Mouse (Mus musculus) hindbrain, embryonic 13.5 days (tissue): ENCODE measurements around the gene Cct3. TPM values are rescaled to one million over a fixed set of nuclear protein-coding genes. Genes with fewer than 3 reads are reported as not detected.
"Not testable (repeated sequence)": the region's sequence is repeated elsewhere in the genome, so short reads cannot be mapped to it uniquely, and the experiment has no call there.

Source experiments
- ATAC-seq: fragments of 200-750 bp; cut with Nextera tagmentation; 2 replicates; pipeline ENCODE4 v1.8.0; 2017; ENCODE audit warnings: moderate TSS enrichment; ENCODE audit not compliant: low FRiP score
- H3K27ac ChIP-seq: fragments of 300-500 bp; sonication (generic); 2 replicates; pipeline ENCODE4 v1.5.1; 2015; ENCODE audit warnings: inconsistent platforms, mild to moderate bottlenecking, moderate library complexity
- H3K27me3 ChIP-seq: fragments of 300-500 bp; sonication (generic); 2 replicates; pipeline ENCODE4 v1.6.1; 2015; ENCODE audit warnings: mild to moderate bottlenecking, inconsistent platforms
- H3K36me3 ChIP-seq: fragments of 300-500 bp; sonication (generic); 2 replicates; pipeline ENCODE4 v1.6.1; 2015; ENCODE audit warnings: mild to moderate bottlenecking, inconsistent platforms
- H3K4me1 ChIP-seq: fragments of 300-500 bp; sonication (generic); replicated peaks from 2 replicates; pipeline ENCODE4 v1.6.1; 2015; ENCODE audit warnings: inconsistent platforms
- H3K4me2 ChIP-seq: fragments of 300-500 bp; sonication (generic); 2 replicates; pipeline ENCODE4 v1.6.1; 2015; ENCODE audit warnings: inconsistent platforms, mild to moderate bottlenecking, moderate library complexity
- H3K4me3 ChIP-seq: fragments of 300-500 bp; sonication (generic); 2 replicates; pipeline ENCODE4 v1.5.1; 2015; ENCODE audit warnings: mild to moderate bottlenecking, inconsistent platforms
- H3K9ac ChIP-seq: fragments of 300-500 bp; sonication (generic); 2 replicates; pipeline ENCODE4 v1.6.1; 2015; ENCODE audit warnings: mild to moderate bottlenecking, inconsistent platforms
- H3K9me3 ChIP-seq: fragments of 300-500 bp; sonication (generic); 2 replicates; pipeline ENCODE4 v1.6.1; 2016; ENCODE audit warnings: inconsistent platforms
- WGBS: fragments of 180-500 bp; shearing (Covaris S2); methylation state at CpG from one replicate; pipeline ENCODE4 v1.1.7; 2015; 5-methylcytosine and 5-hydroxymethylcytosine counted together
- polyA plus RNA-seq: library from polyadenylated mRNA; unstranded; fragments of >200 nt; fragmentation: Nextera tagmentation; extraction: Ambion mirVana; gene quantifications from 2 replicates; pipeline ENCODE4 v1.2.1, GENCODE M21; 2015

Cct3 gene
- 495 and 508 TPM in 2 replicates for polyA plus RNA-seq

DNA sequence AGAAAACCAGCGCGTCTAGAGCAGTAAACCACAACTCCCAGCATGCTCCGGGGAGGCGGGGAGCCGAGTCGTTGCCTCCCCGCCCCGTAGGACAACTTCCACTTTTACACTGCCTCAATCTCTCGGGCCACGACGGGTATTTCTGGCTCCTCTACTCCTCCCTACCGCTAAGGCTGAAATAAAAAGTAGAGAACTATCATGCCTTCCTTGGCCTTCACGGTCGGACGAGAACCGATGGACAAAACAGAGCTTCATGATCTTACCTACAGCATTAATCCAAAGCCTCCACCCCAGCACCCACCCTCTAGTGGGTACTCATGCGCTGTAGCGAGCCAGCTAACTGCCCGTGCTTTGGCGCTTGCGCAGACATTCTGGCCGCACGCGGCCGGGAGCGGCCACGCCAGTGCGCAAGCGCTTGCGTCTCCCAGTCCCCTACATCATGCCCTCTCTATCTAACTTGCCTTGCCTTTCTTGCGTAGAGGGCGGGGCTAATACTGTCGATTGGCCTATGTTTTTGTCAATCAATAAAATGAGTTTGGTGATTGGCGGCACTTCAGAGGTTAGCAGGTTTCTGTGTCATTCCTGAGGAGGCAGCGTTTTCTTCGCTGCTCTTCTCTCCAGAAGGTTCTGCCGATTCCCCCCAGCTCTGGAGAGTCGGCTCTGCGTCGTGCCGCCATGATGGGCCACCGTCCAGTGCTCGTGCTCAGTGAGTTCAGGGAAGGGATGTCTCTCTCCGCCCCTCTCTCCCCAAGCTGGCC, at the start of gene Cct3, which contains the start of gene Tsacc:
Cct3 (plus strand) TSS at position 556 of the 758 bp plus-strand sequence.
Tsacc (minus strand) TSS at position 439 of the 758 bp plus-strand sequence.
- Histone ChIP-seq H3K4me2 (peak within 1 kb of the TSS; percentile 85), H3K36me3 (peaks cover 26% of the 10 kb centered on the region), H3K27ac (peak within 1 kb of the TSS; percentile 95), H3K9ac (peak within 1 kb of the TSS; percentile 90), H3K27me3 (no peaks in the 10 kb centered on the region), H3K9me3 (no peaks in the 10 kb centered on the region), H3K4me3 (peak within 1 kb of the TSS; percentile 83), H3K4me1 (peaks cover 24% of the 10 kb centered on the region)
- peak; percentile 99 for ATAC-seq
- under 1% methylated on average over 44 of the region's 44 CpGs for WGBS

DNA sequence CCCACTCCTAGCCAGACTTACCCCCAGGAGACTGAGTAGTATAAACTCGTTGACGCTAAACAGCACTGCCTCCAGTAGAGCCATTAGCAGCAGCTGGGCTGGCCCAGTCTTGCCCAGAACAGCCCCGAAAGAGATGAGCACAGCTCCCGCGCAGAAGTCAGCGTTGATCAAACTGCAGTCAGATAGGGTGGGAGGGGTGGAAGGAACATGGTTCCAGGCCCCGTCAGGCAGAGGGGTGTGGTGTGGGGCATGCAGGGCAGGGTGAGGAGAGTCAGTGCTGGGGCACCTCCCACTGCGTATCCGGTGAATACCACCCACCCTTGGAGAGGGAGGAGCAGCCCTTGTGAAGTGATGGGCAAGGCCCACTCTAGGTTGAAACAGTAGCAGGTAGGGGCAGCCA, 49.2 kb upstream of the Cct3 start:
- 72% methylated on average over 9 of the region's 9 CpGs for WGBS
- no peak for ATAC-seq
- H3K9ac ChIP-seq = no peak overlapping the region

DNA sequence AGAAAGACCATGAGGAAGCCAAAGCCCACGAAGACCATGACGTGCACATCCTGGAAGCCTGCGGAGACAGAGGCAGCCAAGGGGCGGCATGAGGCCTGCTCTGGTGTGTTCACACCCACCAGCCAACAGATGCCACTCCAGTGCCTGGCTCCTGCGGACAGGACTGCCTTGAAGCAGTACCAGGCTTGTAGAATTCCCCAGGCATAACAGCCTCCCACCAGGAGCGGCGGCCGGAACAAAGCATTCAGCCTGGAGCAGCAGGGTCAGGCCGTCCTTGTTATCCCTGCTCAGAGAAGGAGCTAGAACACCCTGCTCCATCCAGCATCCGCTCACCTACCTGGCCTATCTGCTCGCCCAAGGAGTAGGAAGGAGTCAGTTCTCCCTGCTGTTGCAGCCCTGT, 48.5 kb upstream of the Cct3 start:
- H3K4me3 ChIP-seq = no peak overlapping the region
- no peak overlapping the region for H3K4me2 ChIP-seq
- no peak overlapping the region for H3K9ac ChIP-seq
- peaks cover 31% of the 10 kb centered on the region for H3K27me3 ChIP-seq
- H3K36me3 ChIP-seq = no peaks in the 10 kb centered on the region
- WGBS = 69% methylated on average over 11 of the region's 11 CpGs
- H3K27ac ChIP-seq = no peak overlapping the region
- peaks cover 10% of the 10 kb centered on the region for H3K4me1 ChIP-seq
- ATAC-seq = no peak
- H3K9me3 ChIP-seq = no peaks in the 10 kb centered on the region

More for the DNA sequence above, 49.2 kb upstream of the Cct3 start:
- Histone ChIP-seq H3K4me2 (no peak overlapping the region), H3K27ac (no peak overlapping the region), H3K4me1 (peaks cover 17% of the 10 kb centered on the region), H3K27me3 (peaks cover 23% of the 10 kb centered on the region), H3K9me3 (no peaks in the 10 kb centered on the region), H3K4me3 (no peak overlapping the region), H3K36me3 (no peaks in the 10 kb centered on the region)

DNA sequence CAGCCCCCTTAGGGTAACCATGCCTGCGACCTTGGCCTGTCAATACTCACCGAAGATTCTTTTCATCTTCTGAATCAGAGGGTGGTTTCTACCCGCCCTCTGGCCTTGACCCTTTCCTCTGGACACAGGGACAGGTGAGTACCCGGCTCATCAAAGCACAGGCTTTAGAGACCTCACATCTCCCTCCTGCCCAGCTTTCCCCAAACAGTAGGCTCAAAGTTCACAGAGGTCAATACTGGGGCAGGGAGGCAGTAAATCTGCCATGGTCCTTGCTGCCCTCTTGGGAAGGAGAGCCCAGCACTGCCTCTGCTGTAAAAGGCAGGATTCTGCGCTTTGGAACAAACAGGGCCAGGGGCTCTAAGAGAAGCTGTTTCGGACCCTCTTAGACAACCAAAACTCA, 44.2 kb upstream of the Cct3 start:
- Histone ChIP-seq H3K9ac (no peak overlapping the region), H3K27ac (no peak overlapping the region), H3K4me2 (no peak overlapping the region), H3K36me3 (no peaks in the 10 kb centered on the region), H3K4me3 (no peak overlapping the region), H3K9me3 (no peaks in the 10 kb centered on the region), H3K4me1 (peaks cover 9% of the 10 kb centered on the region), H3K27me3 (peaks cover 46% of the 10 kb centered on the region)
- no peak for ATAC-seq
- WGBS = 69% methylated on average over 6 of the region's 6 CpGs

DNA sequence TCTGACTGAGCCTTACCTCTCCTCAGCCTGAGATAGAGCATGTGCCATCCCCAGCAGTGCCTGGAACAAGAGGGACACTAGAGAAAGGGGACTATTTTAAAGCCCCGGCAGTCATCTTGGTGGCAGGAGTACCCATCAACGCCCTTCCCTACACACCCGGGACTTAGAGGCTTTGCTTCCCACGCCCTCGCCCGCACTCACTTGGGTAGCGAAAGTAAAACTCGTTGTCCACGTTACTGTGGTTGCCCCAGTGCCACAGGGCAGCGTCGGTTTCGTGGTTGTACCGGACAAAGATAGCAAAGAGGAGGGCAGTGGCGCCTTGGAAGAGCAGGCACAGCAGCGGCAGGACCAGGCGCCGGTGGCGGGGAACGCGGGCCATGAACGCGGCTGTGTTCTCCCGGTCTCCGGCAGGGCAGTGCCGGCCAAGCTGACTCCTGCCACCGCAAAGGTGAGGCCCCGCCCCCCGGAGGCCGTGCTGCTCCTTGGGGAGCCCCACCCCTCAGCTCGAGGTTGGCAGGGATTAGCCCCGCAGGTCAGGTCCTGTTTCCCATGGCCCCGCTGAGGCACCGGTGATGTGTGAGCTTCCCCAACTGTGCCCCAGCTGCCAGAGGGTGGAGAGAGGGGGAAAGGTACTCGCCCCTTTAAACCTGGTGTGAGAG, 42.5 kb upstream of the Cct3 start, which contains the start of gene Rhbg:
Rhbg (minus strand) TSS at position 442 of the 659 bp plus-strand sequence.
- H3K27me3 ChIP-seq = peaks cover 42% of the 10 kb centered on the region
- peak within 1 kb of the TSS; percentile 65 for H3K4me2 ChIP-seq
- peak within 1 kb of the TSS; percentile 36 for H3K4me3 ChIP-seq
- peaks cover 9% of the 10 kb centered on the region for H3K4me1 ChIP-seq
- H3K9me3 ChIP-seq = no peaks in the 10 kb centered on the region
- no peak for ATAC-seq
- 2% methylated on average over 34 of the region's 34 CpGs for WGBS
- H3K36me3 ChIP-seq = no peaks in the 10 kb centered on the region
- H3K27ac ChIP-seq = no peak within 1 kb of the TSS
- peak within 1 kb of the TSS; percentile 69 for H3K9ac ChIP-seq

DNA sequence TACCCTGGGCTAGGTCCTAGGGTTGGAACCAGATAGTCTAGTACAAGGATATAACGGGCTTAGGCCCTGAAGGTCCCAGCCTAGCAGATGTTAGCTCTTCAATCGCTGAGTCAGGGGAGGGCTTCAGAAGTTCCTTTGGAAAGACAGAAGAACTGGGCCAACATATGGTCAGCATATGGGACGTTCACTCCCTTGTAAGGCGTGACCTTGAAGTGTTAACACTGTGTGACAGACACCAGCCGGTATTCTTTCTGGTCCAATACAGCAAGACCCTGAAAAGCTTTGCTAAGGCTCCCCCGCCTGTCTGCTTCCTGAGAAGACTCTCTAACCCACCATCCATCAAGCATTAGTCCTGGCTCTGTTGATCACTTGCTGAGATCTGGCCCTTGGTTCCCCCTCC, 41.0 kb upstream of the Cct3 start:
- WGBS = 83% methylated on average over 6 of the region's 6 CpGs
- peaks cover 42% of the 10 kb centered on the region for H3K27me3 ChIP-seq
- H3K9ac ChIP-seq = no peak overlapping the region
- no peak for ATAC-seq
- no peaks in the 10 kb centered on the region for H3K36me3 ChIP-seq
- H3K9me3 ChIP-seq = no peaks in the 10 kb centered on the region
- H3K27ac ChIP-seq = no peak overlapping the region
- H3K4me3 ChIP-seq = no peak overlapping the region
- H3K4me2 ChIP-seq = no peak overlapping the region
- peaks cover 9% of the 10 kb centered on the region for H3K4me1 ChIP-seq

DNA sequence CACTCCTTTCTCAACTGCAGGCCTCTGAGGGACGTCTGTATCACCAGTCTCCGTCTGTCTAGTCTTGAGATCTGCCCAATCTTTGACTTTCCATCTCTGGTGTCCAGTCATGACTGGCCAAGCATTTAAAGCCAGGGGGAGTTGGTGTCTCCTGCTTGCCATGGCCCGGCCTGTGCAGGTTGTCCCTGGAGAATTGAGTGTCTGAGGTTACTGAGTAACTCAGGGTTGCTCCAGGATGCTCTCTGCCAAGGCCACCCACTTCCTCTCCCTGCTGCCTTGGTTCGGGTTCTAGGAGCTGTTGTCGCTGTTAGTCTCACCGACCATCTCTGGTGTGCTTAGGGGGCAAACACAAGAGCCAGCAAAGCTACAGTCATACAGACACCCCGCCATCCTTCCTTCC, 40.5 kb upstream of the Cct3 start:
- 80% methylated on average over 7 of the region's 7 CpGs for WGBS
- no peak overlapping the region for H3K4me3 ChIP-seq
- ATAC-seq = no peak

DNA sequence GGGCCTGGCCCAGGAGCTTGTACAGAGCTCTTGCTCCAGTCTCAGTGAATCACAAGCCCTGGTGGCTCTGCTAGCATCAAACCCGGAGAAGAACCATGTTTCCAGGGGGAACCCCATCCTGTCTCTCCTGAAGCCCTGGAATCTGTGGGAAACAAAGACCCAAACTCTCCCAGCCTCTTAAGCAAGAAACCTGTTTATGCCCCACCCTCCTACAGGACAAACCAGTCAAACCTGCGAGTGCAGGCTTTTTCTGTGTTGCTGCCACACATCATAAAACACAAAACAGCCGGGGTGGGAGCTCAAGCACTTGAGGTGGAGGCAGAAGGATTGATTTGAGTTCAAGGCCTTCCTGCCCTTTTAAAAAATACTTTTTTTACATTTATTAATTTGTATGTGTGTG, 34.6 kb upstream of the Cct3 start:
- H3K27ac ChIP-seq = no peak overlapping the region
- H3K36me3 ChIP-seq = no peaks in the 10 kb centered on the region
- no peaks in the 10 kb centered on the region for H3K27me3 ChIP-seq
- no peak for ATAC-seq
- no peaks in the 10 kb centered on the region for H3K9me3 ChIP-seq
- H3K9ac ChIP-seq = no peak overlapping the region
- H3K4me1 ChIP-seq = no peaks in the 10 kb centered on the region
- no peak overlapping the region for H3K4me2 ChIP-seq
- WGBS = 82% methylated on average over 3 of the region's 3 CpGs
- H3K4me3 ChIP-seq = no peak overlapping the region

More for the DNA sequence above, 40.5 kb upstream of the Cct3 start:
- Histone ChIP-seq H3K27me3 (peaks cover 42% of the 10 kb centered on the region), H3K9me3 (no peaks in the 10 kb centered on the region), H3K9ac (no peak overlapping the region), H3K4me1 (peaks cover 9% of the 10 kb centered on the region), H3K36me3 (no peaks in the 10 kb centered on the region), H3K4me2 (no peak overlapping the region), H3K27ac (no peak overlapping the region)

DNA sequence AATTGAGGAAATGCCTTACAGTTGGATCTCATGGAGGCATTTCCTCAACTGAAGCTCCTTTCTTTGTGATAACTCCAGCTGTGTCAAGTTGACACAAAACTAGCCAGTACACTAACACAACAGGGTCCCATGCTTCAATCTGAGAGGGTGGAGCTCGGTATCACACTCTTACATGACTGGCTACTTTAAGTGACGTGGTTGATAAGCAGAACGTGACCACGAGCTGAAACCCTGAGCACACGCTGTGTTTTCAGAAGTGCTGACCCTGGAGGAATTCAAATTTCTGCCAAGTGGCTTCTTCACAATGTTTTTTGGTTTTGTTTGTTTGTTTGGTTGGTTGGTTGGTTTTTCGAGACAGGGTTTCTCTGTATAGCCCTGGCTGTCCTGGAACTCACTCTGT, 28.9 kb upstream of the Cct3 start:
- not testable (repeated sequence) for H3K9me3 ChIP-seq, H3K4me2 ChIP-seq, H3K27me3 ChIP-seq, H3K4me1 ChIP-seq, H3K9ac ChIP-seq, H3K36me3 ChIP-seq, H3K27ac ChIP-seq, ATAC-seq, H3K4me3 ChIP-seq
- WGBS = 90% methylated on average over 6 of the region's 6 CpGs

DNA sequence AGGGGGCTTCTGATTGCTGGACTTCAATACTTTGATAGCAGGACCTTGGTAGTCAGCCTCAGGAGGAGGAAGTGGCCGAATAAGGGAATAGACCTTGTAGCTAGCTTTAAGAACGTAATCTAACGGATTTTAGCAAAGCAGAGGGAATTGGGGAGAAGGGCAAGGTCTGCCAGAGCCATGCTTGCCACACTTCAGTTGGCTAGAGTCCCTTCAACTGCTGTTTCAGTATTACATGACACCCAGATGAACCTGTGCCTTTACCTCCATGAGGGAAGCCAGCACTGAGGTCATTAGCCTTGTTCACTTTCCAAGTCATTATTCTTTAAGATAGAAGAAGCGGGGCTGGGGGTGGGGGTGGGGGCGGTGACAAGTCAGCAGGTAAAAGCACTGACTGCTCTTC, 27.9 kb upstream of the Cct3 start:
- no peak overlapping the region for H3K4me3 ChIP-seq
- H3K4me1 ChIP-seq = no peaks in the 10 kb centered on the region
- ATAC-seq = no peak
- H3K9me3 ChIP-seq = no peaks in the 10 kb centered on the region
- H3K36me3 ChIP-seq = no peaks in the 10 kb centered on the region
- H3K27me3 ChIP-seq = no peaks in the 10 kb centered on the region
- no peak overlapping the region for H3K4me2 ChIP-seq
- no peak overlapping the region for H3K9ac ChIP-seq
- no peak overlapping the region for H3K27ac ChIP-seq
- 90% methylated on average over 5 of the region's 5 CpGs for WGBS

DNA sequence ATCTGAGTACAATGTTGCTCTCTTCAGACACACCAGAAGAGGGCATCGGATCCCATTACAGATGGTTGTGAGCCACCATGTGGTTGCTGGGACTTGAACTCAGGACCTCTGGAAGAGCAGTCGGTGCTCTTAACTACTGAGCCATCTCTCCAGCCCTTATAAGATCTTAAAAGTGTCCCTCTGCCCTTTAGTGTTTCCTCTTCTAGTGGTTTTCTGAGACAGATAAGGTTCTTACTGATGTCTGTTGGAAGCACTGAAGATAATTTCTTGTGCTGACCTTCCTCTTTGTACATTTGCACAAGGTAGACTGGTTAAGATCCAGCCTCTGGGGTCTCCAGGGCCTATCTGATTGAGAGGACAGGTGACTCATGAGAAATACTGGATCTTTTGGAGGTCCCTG, 25.6 kb upstream of the Cct3 start:
- not testable (repeated sequence) for H3K36me3 ChIP-seq

DNA sequence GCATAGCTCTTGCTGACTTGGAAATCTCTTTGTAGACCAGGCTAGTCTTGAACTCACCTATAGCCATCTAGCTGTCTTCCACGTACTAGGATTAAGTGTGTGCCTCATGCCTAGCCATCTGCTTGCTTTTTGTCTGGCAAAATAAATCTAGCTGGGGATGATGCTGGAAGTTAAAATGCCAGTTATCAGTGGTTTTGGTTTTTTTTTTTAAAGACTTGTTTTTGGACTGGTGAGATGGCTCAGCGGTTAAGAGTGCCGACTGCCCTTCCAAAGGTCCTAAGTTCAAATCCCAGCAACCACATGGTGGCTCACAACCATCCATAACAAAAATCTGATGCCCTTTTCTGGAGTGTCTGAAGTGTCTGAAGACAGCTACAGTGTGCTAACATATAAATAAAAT, 25.1 kb upstream of the Cct3 start:
- no peak overlapping the region for H3K27ac ChIP-seq
- no peaks in the 10 kb centered on the region for H3K27me3 ChIP-seq
- no peak overlapping the region for H3K4me2 ChIP-seq
- no peaks in the 10 kb centered on the region for H3K4me1 ChIP-seq
- H3K36me3 ChIP-seq = no peaks in the 10 kb centered on the region
- H3K4me3 ChIP-seq = no peak overlapping the region
- no peak for ATAC-seq
- WGBS = 93% methylated on average over 3 of the region's 3 CpGs
- no peak overlapping the region for H3K9ac ChIP-seq
- no peaks in the 10 kb centered on the region for H3K9me3 ChIP-seq

More for the DNA sequence above, 25.6 kb upstream of the Cct3 start:
- not testable (repeated sequence) for H3K4me2 ChIP-seq, H3K4me1 ChIP-seq, H3K4me3 ChIP-seq, H3K27ac ChIP-seq, H3K9ac ChIP-seq, H3K27me3 ChIP-seq, ATAC-seq, H3K9me3 ChIP-seq
- 96% methylated on average over 2 of the region's 2 CpGs for WGBS

DNA sequence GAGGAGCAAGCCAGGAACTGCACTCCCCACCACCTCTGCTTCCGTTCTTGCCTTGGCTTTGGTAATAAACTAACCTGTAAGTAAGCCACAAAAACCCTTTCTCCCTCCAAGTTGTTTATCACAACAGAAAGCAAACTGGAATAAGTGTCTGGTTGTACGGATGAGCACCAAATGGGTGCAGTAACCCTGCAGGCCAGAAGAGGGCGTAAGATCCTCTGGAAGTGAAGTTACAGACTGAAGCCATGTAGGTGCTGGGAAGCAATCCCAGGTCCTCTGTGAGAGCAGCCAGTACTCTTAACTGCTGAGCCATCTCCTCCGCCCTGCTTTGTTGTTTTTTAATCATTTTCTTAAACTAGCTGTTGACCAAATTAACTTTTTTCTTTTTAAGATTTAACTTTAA, 22.9 kb upstream of the Cct3 start:
- Histone ChIP-seq H3K4me1 (no peaks in the 10 kb centered on the region), H3K4me3 (no peak overlapping the region), H3K27ac (no peak overlapping the region), H3K9me3 (no peaks in the 10 kb centered on the region), H3K36me3 (no peaks in the 10 kb centered on the region), H3K4me2 (no peak overlapping the region), H3K27me3 (no peaks in the 10 kb centered on the region), H3K9ac (no peak overlapping the region)
- 97% methylated on average over 4 of the region's 4 CpGs for whole genome bisulfite sequencing
- no peak for ATAC-seq
